Mouse (Mus musculus): Measurements from ENCODE around the gene Slc35g3. TPM values are rescaled to one million over a fixed set of nuclear protein-coding genes. Genes with fewer than 3 reads are reported as not detected.

The Slc35g3 gene
- polyA plus RNA-seq, 1 experiment = 236 TPM

DNA sequence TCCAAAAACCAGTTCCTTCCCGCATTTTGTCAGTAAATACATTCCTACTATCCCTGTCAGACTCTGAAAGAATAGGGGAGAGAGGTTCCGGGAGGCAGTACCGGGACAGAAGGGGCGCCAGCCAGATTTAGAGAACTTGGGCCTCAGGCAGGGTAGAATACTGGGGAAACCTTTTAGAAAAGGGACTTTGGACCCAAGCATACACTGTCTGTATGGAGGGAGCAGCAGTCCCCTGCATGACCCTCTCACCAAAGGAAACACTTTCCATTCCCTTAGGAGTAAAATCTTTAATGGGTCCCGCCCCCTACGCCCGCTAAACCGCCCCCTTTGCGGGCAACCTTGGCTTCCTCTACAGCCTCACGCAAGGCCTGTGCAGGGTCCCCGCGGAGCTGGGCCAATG is 41.6 kb upstream of the Slc35g3 start:
- Histone ChIP-seq H3K27me3 (ENCODE audit: control insufficient read depth, insufficient read depth, low read length) (no peaks in the 10 kb centered on the region), H3K4me3 (ENCODE audit: control insufficient read depth, low read depth, low read length) (peak overlapping the region; percentile 86), H3K4me1 (ENCODE audit: control insufficient read depth, insufficient read depth, low read length) (peaks cover 46% of the 10 kb centered on the region), H3K27ac (ENCODE audit: control insufficient read depth, insufficient read depth, low read depth, low read length) (no peak overlapping the region), H3K36me3 (ENCODE audit: control insufficient read depth, insufficient read depth, low read length) (no peaks in the 10 kb centered on the region)
- TF ChIP-seq POLR2A (IDR thresholded peaks at IDR 0.05; ENCODE audit: control insufficient read depth, low read depth, low read length) (no peak), CTCF (IDR thresholded peaks at IDR 0.05; ENCODE audit: control insufficient read depth, insufficient read depth, insufficient replicate concordance, low read depth, low read length) (no peak)

DNA sequence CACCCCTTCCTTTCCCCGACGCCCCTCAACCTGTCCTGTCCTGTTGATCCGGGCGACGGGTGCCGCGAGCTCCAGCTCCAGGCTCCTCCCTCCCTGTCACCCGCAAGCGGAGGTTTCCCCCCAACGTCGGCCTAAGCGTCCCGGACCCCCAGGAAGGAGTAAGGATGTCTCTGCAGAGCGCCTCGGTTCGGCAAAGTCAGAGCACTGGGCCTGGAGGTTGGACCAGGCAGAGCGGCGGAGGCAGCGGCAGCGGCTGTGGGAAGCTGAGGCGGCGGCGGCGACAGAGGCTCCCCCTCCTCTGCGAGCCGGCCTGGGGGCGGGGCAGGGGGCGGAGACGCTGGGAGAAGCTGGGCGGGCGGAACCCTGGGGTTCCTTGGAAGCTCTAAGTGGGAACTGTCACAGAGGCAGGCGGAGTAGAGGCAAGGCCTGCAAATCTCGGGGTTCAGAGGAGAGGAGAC is 40.9 kb upstream of the Slc35g3 start:
- H3K27me3 ChIP-seq (ENCODE audit: control insufficient read depth, insufficient read depth, low read length) = no peaks in the 10 kb centered on the region
- H3K4me1 ChIP-seq (ENCODE audit: control insufficient read depth, insufficient read depth, low read length) = peaks cover 46% of the 10 kb centered on the region
- no peak for TF ChIP-seq CTCF (IDR thresholded peaks at IDR 0.05; ENCODE audit: control insufficient read depth, insufficient read depth, insufficient replicate concordance, low read depth, low read length)
- no peak for TF ChIP-seq POLR2A (IDR thresholded peaks at IDR 0.05; ENCODE audit: control insufficient read depth, low read depth, low read length)
- H3K27ac ChIP-seq (ENCODE audit: control insufficient read depth, insufficient read depth, low read depth, low read length) = no peak overlapping the region
- no peaks in the 10 kb centered on the region for H3K36me3 ChIP-seq (ENCODE audit: control insufficient read depth, insufficient read depth, low read length)
- H3K4me3 ChIP-seq (ENCODE audit: control insufficient read depth, low read depth, low read length) = peak overlapping the region; percentile 86

DNA sequence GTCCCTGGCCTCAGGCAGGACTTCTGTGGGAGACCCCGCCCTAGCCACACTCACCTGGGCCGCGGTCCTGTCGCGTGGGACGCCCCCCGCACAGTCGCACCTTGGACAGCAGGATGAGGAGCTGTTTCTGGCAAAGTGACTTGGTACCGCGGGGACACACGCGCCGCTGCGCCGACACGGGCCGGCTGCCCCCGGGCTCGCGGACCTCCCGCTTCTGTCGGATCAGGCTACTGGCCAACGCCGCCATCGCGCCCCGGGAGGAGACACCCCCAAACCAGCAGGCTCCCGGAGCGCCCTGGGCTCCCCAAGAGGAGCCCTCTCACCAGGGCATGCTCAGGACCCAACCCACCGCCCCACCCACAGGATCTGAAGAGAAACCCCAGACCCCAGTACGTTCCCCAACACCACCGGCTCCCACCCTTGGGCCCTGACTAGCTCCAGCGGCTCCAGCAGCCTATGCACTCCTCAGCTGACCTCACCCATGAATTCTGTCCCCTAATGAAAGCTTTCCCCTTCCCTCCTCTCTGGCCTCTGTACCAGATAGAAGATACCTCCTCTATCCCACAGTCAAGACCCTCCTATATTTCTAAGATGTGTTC is 39.7 kb upstream of the Slc35g3 start, which contains the start of gene Fgf11:
Gene Fgf11, minus strand, starts transcription at position 479 of the 599 bp plus-strand sequence.
- Histone ChIP-seq H3K27me3 (ENCODE audit: control insufficient read depth, insufficient read depth, low read length) (no peaks in the 10 kb centered on the region), H3K36me3 (ENCODE audit: control insufficient read depth, insufficient read depth, low read length) (no peaks in the 10 kb centered on the region), H3K4me3 (ENCODE audit: control insufficient read depth, low read depth, low read length) (peak within 1 kb of the TSS; percentile 86), H3K4me1 (ENCODE audit: control insufficient read depth, insufficient read depth, low read length) (peaks cover 46% of the 10 kb centered on the region), H3K27ac (ENCODE audit: control insufficient read depth, insufficient read depth, low read depth, low read length) (no peak within 1 kb of the TSS)
- TF ChIP-seq POLR2A (IDR thresholded peaks at IDR 0.05; ENCODE audit: control insufficient read depth, low read depth, low read length) (no peak), CTCF (IDR thresholded peaks at IDR 0.05; ENCODE audit: control insufficient read depth, insufficient read depth, insufficient replicate concordance, low read depth, low read length) (no peak)

DNA sequence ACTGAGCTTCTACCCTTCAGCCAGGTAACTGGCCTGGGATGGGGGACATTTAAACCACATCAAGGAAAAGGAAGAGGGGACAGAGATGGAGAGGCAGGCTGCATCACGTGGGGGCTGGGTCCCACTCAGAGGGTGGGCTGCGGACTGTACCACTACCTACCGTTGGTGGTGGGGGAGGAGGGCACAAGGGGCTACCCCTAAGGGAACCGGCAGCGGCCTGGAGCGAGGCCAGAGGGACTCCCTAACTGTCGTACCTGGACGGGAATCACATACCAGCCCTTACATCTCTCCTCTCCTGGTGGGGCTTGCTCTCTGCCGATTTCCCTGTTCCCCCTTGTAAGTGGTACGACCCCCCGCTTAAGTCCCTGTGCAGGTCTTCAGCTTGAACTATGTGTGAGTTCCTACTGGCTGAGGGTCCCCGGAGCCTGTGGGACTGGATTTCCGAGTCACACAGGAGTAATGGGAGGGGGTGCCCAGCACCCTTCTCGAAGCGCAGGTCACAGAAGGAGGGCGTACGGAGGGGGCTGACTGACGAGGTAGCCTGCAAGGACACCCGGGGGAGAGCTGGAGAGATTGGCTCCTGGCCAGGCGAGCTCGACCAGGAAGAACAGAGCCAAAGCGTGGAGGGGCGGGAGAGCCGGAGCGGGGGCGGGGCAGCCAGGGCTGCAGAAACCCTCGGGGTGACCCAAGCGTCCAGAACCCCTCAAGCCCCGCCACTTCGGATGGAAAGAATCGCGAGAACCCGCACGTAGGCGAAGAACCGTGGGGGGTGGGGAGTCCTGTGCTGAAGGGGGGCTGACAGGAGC is 38.8 kb upstream of the Slc35g3 start:
- H3K27me3 ChIP-seq (ENCODE audit: control insufficient read depth, insufficient read depth, low read length) = no peaks in the 10 kb centered on the region
- H3K36me3 ChIP-seq (ENCODE audit: control insufficient read depth, insufficient read depth, low read length) = no peaks in the 10 kb centered on the region
- peak overlapping the region; percentile 86 for H3K4me3 ChIP-seq (ENCODE audit: control insufficient read depth, low read depth, low read length)
- H3K27ac ChIP-seq (ENCODE audit: control insufficient read depth, insufficient read depth, low read depth, low read length) = no peak overlapping the region
- H3K4me1 ChIP-seq (ENCODE audit: control insufficient read depth, insufficient read depth, low read length) = peaks cover 47% of the 10 kb centered on the region
- TF ChIP-seq CTCF (IDR thresholded peaks at IDR 0.05; ENCODE audit: control insufficient read depth, insufficient read depth, insufficient replicate concordance, low read depth, low read length) (no peak), POLR2A (IDR thresholded peaks at IDR 0.05; ENCODE audit: control insufficient read depth, low read depth, low read length) (no peak)

DNA sequence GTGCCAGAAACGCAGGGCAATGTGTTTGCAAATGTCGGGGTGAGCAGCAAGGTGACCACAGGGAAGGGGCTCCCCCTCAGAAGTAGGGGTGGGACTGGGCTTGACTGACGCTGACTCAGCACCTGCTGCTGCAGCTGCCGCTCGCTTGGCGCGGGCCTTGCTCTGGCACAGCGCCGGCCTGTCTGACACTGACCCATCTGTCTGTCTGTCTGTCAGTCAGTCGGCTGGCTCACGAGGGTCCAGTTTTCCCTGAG is 38.3 kb upstream of the Slc35g3 start:
- H3K27me3 ChIP-seq (ENCODE audit: control insufficient read depth, insufficient read depth, low read length) = no peaks in the 10 kb centered on the region
- H3K36me3 ChIP-seq (ENCODE audit: control insufficient read depth, insufficient read depth, low read length) = no peaks in the 10 kb centered on the region
- no peak for TF ChIP-seq CTCF (IDR thresholded peaks at IDR 0.05; ENCODE audit: control insufficient read depth, insufficient read depth, insufficient replicate concordance, low read depth, low read length)
- no peak for TF ChIP-seq POLR2A (IDR thresholded peaks at IDR 0.05; ENCODE audit: control insufficient read depth, low read depth, low read length)
- peak overlapping the region; percentile 86 for H3K4me3 ChIP-seq (ENCODE audit: control insufficient read depth, low read depth, low read length)
- peaks cover 46% of the 10 kb centered on the region for H3K4me1 ChIP-seq (ENCODE audit: control insufficient read depth, insufficient read depth, low read length)
- no peak overlapping the region for H3K27ac ChIP-seq (ENCODE audit: control insufficient read depth, insufficient read depth, low read depth, low read length)

DNA sequence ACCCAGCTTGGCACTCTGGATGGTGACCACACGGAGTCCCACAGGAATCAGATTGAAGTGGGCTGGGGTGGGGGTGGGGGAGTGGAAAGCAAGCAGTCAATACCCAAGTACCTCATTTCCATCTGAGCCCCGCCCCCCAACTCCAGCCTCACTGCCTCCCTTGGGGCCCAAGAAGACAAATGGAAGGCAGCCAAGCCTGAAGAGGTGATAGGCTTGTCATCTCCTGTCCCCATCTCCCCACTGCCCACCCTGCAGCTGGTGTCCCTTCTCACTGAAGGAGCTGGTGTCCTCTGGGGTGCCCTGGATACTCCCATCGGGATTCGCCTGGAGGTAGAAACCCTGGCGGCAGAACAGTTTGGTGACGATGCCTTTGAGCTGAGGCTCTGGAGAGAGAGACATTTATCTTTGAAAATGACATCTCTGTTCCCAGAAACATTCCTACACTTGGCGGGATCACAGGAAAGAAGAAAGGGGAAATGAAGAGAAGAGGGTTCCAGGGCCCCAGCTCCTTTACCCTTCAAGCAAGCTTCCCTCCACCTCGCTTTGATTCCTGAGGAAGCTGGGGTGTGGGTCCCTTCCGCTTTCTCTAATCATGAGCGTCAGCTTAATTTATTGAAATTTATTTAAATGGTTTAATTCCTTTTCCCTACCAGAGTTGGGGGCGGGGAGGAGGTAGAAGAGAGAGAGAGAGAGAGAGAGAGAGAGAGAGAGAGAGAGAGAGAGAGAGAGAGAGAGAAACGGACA is 37.8 kb upstream of the Slc35g3 start:
- Histone ChIP-seq H3K27me3 (ENCODE audit: control insufficient read depth, insufficient read depth, low read length) (no peaks in the 10 kb centered on the region), H3K36me3 (ENCODE audit: control insufficient read depth, insufficient read depth, low read length) (no peaks in the 10 kb centered on the region), H3K27ac (ENCODE audit: control insufficient read depth, insufficient read depth, low read depth, low read length) (no peak overlapping the region), H3K4me3 (ENCODE audit: control insufficient read depth, low read depth, low read length) (no peak overlapping the region), H3K4me1 (ENCODE audit: control insufficient read depth, insufficient read depth, low read length) (peaks cover 41% of the 10 kb centered on the region)
- no peak for TF ChIP-seq CTCF (IDR thresholded peaks at IDR 0.05; ENCODE audit: control insufficient read depth, insufficient read depth, insufficient replicate concordance, low read depth, low read length)
- TF ChIP-seq POLR2A (IDR thresholded peaks at IDR 0.05; ENCODE audit: control insufficient read depth, low read depth, low read length) = no peak

DNA sequence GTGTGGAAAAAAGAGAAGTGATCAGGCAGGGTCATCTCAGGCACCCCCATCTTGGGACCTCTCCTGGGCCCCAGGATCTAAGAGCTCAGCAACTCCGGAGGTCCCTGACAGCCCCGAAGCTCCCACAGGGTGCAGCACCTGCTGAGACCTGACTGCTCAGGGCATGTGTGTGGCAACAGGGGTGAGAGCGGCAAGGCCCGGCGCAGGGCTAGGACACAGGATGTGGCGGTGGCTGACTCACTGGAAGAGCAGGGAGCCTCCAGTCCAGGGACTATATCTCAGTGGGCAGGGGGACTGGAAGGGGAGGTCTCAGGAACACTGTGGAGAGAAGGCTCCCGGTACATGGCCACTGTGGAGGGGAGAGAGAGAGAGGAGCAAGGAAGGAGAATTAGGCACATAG is 36.2 kb upstream of the Slc35g3 start:
- Histone ChIP-seq H3K27me3 (ENCODE audit: control insufficient read depth, insufficient read depth, low read length) (no peaks in the 10 kb centered on the region), H3K27ac (ENCODE audit: control insufficient read depth, insufficient read depth, low read depth, low read length) (no peak overlapping the region)

More for the DNA sequence above, 36.2 kb upstream of the Slc35g3 start:
- Histone ChIP-seq H3K4me1 (ENCODE audit: control insufficient read depth, insufficient read depth, low read length) (peaks cover 26% of the 10 kb centered on the region), H3K36me3 (ENCODE audit: control insufficient read depth, insufficient read depth, low read length) (no peaks in the 10 kb centered on the region), H3K4me3 (ENCODE audit: control insufficient read depth, low read depth, low read length) (no peak overlapping the region)
- no peak for TF ChIP-seq CTCF (IDR thresholded peaks at IDR 0.05; ENCODE audit: control insufficient read depth, insufficient read depth, insufficient replicate concordance, low read depth, low read length)
- TF ChIP-seq POLR2A (IDR thresholded peaks at IDR 0.05; ENCODE audit: control insufficient read depth, low read depth, low read length) = no peak

All from testis, adult 2 months (tissue).